Mouse (Mus musculus) stomach, embryonic 16.5 days (tissue): Measurements from ENCODE around the gene Cd70. TPM values are rescaled to one million over a fixed set of nuclear protein-coding genes. Genes with fewer than 3 reads are reported as not detected.

Experiments
- ATAC-seq: fragments of 200-750 bp; cut with Nextera tagmentation; 2 replicates; pipeline ENCODE4 v1.8.0; 2017; ENCODE audit warnings: moderate number of reproducible peaks, moderate TSS enrichment; ENCODE audit not compliant: insufficient read depth, low FRiP score
- H3K27ac ChIP-seq: fragments of 300-500 bp; sonication (generic); 2 replicates; pipeline ENCODE4 v1.5.1; 2014; ENCODE audit warnings: low read length
- H3K27me3 ChIP-seq: fragments of 300-500 bp; sonication (generic); 2 replicates; pipeline ENCODE4 v1.6.1; 2014; ENCODE audit warnings: low read length, control low read depth, mixed read lengths; ENCODE audit not compliant: control insufficient read depth, insufficient read depth
- H3K36me3 ChIP-seq: fragments of 300-500 bp; sonication (generic); 2 replicates; pipeline ENCODE4 v1.6.1; 2014; ENCODE audit warnings: low read length; ENCODE audit not compliant: control insufficient read depth, insufficient read depth
- H3K4me1 ChIP-seq: fragments of 300-500 bp; sonication (generic); 2 replicates; pipeline ENCODE4 v1.6.1; 2014; ENCODE audit warnings: low read length, control low read depth, mixed read lengths; ENCODE audit not compliant: control insufficient read depth, insufficient read depth
- H3K4me2 ChIP-seq: fragments of 300-500 bp; sonication (generic); 2 replicates; pipeline ENCODE4 v1.6.1; 2014; ENCODE audit warnings: low read depth, low read length, mixed read lengths
- H3K4me3 ChIP-seq: fragments of 300-500 bp; sonication (generic); replicated peaks from 2 replicates; pipeline ENCODE4 v1.5.1; 2014; ENCODE audit warnings: mild to moderate bottlenecking, low read length
- H3K9ac ChIP-seq: fragments of 300-500 bp; sonication (generic); 2 replicates; pipeline ENCODE4 v1.6.1; 2014; ENCODE audit warnings: low read length
- H3K9me3 ChIP-seq: fragments of 300-500 bp; sonication (generic); replicated peaks from 2 replicates; pipeline ENCODE4 v1.6.1; 2016; ENCODE audit warnings: low read length, control low read depth; ENCODE audit not compliant: control insufficient read depth
- WGBS: fragments of 180-500 bp; shearing (Covaris S2); extraction: QIAGEN DNeasy Blood & Tissue Kit; methylation state at CpG from one replicate; pipeline ENCODE4 v1.1.7; 2014; 5-methylcytosine and 5-hydroxymethylcytosine counted together
- polyA plus RNA-seq: library from polyadenylated mRNA; unstranded; fragments of >200 nt; fragmentation: Nextera tagmentation; extraction: Ambion mirVana; gene quantifications from 2 replicates; pipeline ENCODE4 v1.2.1, GENCODE M21; 2015

Gene Cd70
- polyA plus RNA-seq, 1 experiment from 2014 or later, result 0.17 TPM

DNA sequence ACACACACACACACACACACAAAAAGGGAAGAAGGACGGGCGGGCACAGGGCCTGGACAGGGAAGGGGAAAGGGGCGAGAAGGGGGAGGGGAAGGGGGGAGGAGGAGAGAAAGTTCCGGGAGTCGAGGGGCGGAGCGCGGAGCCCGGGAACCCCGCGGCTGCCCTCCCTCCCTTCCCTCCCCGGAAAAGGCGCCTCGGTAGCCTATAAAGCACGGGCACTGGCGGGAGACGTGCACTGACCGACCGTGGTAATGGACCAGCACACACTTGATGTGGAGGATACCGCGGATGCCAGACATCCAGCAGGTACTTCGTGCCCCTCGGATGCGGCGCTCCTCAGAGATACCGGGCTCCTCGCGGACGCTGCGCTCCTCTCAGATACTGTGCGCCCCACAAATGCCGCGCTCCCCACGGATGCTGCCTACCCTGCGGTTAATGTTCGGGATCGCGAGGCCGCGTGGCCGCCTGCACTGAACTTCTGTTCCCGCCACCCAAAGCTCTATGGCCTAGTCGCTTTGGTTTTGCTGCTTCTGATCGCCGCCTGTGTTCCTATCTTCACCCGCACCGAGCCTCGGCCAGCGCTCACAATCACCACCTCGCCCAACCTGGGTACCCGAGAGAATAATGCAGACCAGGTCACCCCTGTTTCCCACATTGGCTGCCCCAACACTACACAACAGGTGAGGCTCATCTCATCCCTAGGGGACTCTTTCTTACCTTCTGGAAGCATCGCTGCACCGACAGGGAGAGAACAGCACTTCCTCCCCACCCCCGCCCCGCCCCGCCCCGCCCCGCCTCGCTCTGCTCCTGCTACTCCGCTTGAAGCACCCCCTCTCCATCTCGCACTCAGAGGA, 44.2 kb downstream of the Cd70 start, which contains the start of gene Tnfsf9:
TSS of gene Tnfsf9 (plus strand) at position 145 of the 854 bp plus-strand sequence.
- H3K9me3 ChIP-seq, result no peaks in the 10 kb centered on the region
- no peaks in the 10 kb centered on the region for H3K27me3 ChIP-seq
- H3K4me1 ChIP-seq, result peaks cover 10% of the 10 kb centered on the region; the same call in 1 of the 2 replicates
- H3K4me3 ChIP-seq, result peak within 1 kb of the TSS; percentile 55
- H3K4me2 ChIP-seq, result peak within 1 kb of the TSS; percentile 59
- no peaks in the 10 kb centered on the region for H3K36me3 ChIP-seq
- H3K9ac ChIP-seq, result peak within 1 kb of the TSS; percentile 67
- WGBS, result 1% methylated on average over 52 of the region's 61 CpGs
- H3K27ac ChIP-seq, result peak within 1 kb of the TSS; percentile 22
- peak; percentile 90 for ATAC-seq

- Histone ChIP-seq H3K27ac (no peak overlapping the region), H3K27me3 (no peaks in the 10 kb centered on the region), H3K9me3 (no peaks in the 10 kb centered on the region), H3K4me2 (peak overlapping the region; percentile 59), H3K9ac (peak overlapping the region; percentile 67), H3K4me1 (peaks cover 10% of the 10 kb centered on the region; the same call in 1 of the 2 replicates), H3K36me3 (no peaks in the 10 kb centered on the region), H3K4me3 (peak overlapping the region; percentile 55)
- 44% methylated on average over 4 of the region's 4 CpGs for WGBS
- ATAC-seq, result no peak
Observed at GRCm38 (mm10) chr17:57104496-57104895, 45.1 kb downstream of the Cd70 start.

DNA sequence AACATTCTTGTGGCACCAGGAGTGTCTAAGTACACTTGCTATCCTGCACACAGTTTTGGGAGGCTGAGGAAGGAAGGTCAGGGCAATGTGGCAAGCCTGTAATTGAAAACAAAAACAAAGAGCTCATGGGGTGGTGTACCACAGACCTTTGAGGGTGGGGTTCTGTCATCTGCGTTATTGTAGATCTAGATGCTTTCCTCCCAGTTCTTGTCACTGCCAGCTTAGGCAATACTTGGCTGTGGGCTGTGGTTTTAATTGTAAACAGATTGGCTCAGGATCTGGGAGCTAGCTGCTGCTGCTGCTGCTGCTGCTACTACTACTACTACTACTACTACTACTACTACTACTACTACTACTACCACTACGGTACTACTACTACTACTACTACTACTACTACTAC, 47.3 kb downstream of the Cd70 start:
- WGBS, result 78% methylated on average over 2 of the region's 2 CpGs
- no peak overlapping the region for H3K4me2 ChIP-seq
- ATAC-seq, result no peak

DNA sequence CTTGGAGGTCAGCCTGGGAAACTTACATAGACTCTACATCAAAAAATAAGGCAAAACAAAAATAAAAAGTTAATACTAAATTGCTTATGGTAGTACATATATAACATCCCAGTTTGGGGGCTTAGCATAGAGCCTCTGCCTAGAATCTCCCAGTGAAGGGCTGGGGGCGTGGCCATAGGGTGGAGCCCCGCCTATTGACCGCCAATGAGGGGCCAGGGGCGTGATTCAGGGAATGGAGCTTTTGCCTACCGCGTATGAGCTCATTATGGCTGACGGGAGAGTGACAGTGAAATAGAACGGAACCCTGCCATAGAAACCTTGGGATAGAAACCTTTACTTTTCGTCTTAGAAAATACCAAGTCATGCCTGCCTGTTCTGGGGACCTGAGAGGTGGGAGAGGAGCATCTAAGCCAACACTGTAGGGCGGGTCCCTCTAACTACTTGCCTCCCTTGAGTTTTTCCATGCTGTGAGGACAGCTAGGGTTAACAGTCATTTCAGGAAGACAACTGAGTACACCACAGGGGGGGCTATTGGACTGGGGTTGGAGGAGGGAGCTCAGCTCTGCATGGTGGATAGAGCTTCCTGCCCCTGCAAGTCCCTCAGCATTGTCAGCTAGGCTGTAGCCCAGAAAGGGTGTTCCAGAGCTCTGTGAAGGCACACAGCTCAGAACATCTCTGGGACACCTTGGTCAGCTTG, 49.8 kb downstream of the Cd70 start:
- Histone ChIP-seq H3K4me1 (peaks cover 15% of the 10 kb centered on the region; the same call in 1 of the 2 replicates), H3K4me3 (no peak overlapping the region), H3K27me3 (no peaks in the 10 kb centered on the region), H3K36me3 (no peaks in the 10 kb centered on the region), H3K9me3 (no peaks in the 10 kb centered on the region), H3K9ac (no peak overlapping the region), H3K27ac (no peak overlapping the region), H3K4me2 (no peak overlapping the region)
- ATAC-seq, result no peak
- 11% methylated on average over 10 of the region's 10 CpGs for WGBS

More for the DNA sequence above, 47.3 kb downstream of the Cd70 start:
- no peak overlapping the region for H3K27ac ChIP-seq
- no peaks in the 10 kb centered on the region for H3K27me3 ChIP-seq
- H3K9me3 ChIP-seq, result no peaks in the 10 kb centered on the region
- peaks cover 10% of the 10 kb centered on the region; the same call in 1 of the 2 replicates for H3K4me1 ChIP-seq
- no peak overlapping the region for H3K4me3 ChIP-seq
- no peak overlapping the region for H3K9ac ChIP-seq
- no peaks in the 10 kb centered on the region for H3K36me3 ChIP-seq

DNA sequence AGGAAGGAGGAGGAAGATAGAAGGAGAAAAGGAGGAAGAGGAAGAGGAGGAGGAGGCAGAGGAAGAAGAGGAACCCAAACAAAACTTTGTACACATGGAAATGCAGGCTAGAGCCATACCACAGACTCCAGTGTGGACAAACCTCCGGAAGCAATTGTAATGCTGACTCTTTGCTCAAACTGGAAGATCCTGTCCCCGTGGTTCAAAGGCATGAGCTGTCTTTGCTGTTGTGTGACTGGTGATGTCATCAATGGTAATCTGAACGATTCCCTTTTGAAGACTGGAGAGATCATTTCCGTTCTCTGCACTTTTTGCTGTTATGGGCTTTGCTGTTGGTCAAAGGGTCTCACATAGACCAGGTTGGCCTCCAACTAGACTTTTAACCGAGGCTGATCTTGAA, 51.3 kb downstream of the Cd70 start:
- no peaks in the 10 kb centered on the region for H3K27me3 ChIP-seq
- WGBS, result 78% methylated on average over 5 of the region's 5 CpGs
- H3K9ac ChIP-seq, result no peak overlapping the region
- H3K4me1 ChIP-seq, result peaks cover 8% of the 10 kb centered on the region; the same call in 1 of the 2 replicates
- H3K36me3 ChIP-seq, result no peaks in the 10 kb centered on the region
- ATAC-seq, result no peak
- H3K4me3 ChIP-seq, result no peak overlapping the region
- no peak overlapping the region for H3K27ac ChIP-seq
- H3K9me3 ChIP-seq, result no peaks in the 10 kb centered on the region
- H3K4me2 ChIP-seq, result no peak overlapping the region

GRCm38 (mm10) chr17:57096623-57096920, 53.0 kb downstream of the Cd70 start:
- H3K4me2 ChIP-seq, result peak overlapping the region; percentile 56
- 1% methylated on average over 11 of the region's 11 CpGs for WGBS

More at GRCm38 (mm10) chr17:57096623-57096920, 53.0 kb downstream of the Cd70 start:
- no peak overlapping the region for H3K27ac ChIP-seq
- no peaks in the 10 kb centered on the region for H3K36me3 ChIP-seq
- H3K4me1 ChIP-seq, result peaks cover 8% of the 10 kb centered on the region; the same call in 1 of the 2 replicates
- no peaks in the 10 kb centered on the region for H3K27me3 ChIP-seq
- H3K9me3 ChIP-seq, result no peaks in the 10 kb centered on the region
- H3K4me3 ChIP-seq, result peak overlapping the region; percentile 28
- 0 out of 2 replicates have a peak overlapping the region, but pooled peaks have one; percentile 16 for H3K9ac ChIP-seq
- peak; percentile 80 for ATAC-seq

Other genes starting within 250 kb of the Cd70 start
- 22.4 and 25.5 TPM in 2 replicates for gene Mllt1, start 214.4 kb downstream of the Cd70 start, polyA plus RNA-seq
- 0.46 and 1.0 TPM in 2 replicates for gene Acer1, start 167.7 kb downstream of the Cd70 start, polyA plus RNA-seq
- gene Clpp, start 159.5 kb downstream of the Cd70 start, polyA plus RNA-seq, result 129 and 130 TPM in 2 replicates
- gene Alkbh7, start 152.4 kb downstream of the Cd70 start, polyA plus RNA-seq, result 31.1 and 35.7 TPM in 2 replicates
- gene Pspn, start 149.8 kb downstream of the Cd70 start, polyA plus RNA-seq, result 0.56 TPM in 1 of 2 replicates, not detected in the other
- 58.0 and 63.2 TPM in 2 replicates for gene Gtf2f1, start 138.5 kb downstream of the Cd70 start, polyA plus RNA-seq
- 0.67 and 0.90 TPM in 2 replicates for gene Gm17949, start 138.3 kb downstream of the Cd70 start, polyA plus RNA-seq
- 18.6 and 20.1 TPM in 2 replicates for gene Khsrp, start 118.3 kb downstream of the Cd70 start, polyA plus RNA-seq
- gene Slc25a41, start 108.1 kb downstream of the Cd70 start, polyA plus RNA-seq, result not detected in 2 replicates
- 62.6 and 65.5 TPM in 2 replicates for gene Crb3, start 90.7 kb downstream of the Cd70 start, polyA plus RNA-seq
- gene Slc25a23, start 89.9 kb downstream of the Cd70 start, polyA plus RNA-seq, result 6.5 and 7.4 TPM in 2 replicates
- 6.3 and 6.6 TPM in 2 replicates for gene Dennd1c, start 71.3 kb downstream of the Cd70 start, polyA plus RNA-seq
- gene Tubb4a, start 62.0 kb downstream of the Cd70 start, polyA plus RNA-seq, result 20.5 and 21.9 TPM in 2 replicates
- 9.2 and 10.4 TPM in 2 replicates for gene Tnfsf9, start 44.5 kb downstream of the Cd70 start, polyA plus RNA-seq
- 0.31 and 0.53 TPM in 2 replicates for gene Tnfsf14, start 44.4 kb upstream of the Cd70 start, polyA plus RNA-seq
- 17.0 and 19.5 TPM in 2 replicates for gene C3, start 78.4 kb upstream of the Cd70 start, polyA plus RNA-seq
- gene Gpr108, start 98.7 kb upstream of the Cd70 start, polyA plus RNA-seq, result 50.0 and 52.0 TPM in 2 replicates
- gene Trip10, start 99.7 kb upstream of the Cd70 start, polyA plus RNA-seq, result 45.4 and 46.9 TPM in 2 replicates
- 3.9 and 5.8 TPM in 2 replicates for gene Vav1, start 129.3 kb upstream of the Cd70 start, polyA plus RNA-seq
- gene Adgre1, start 208.9 kb upstream of the Cd70 start, polyA plus RNA-seq, result 8.8 and 9.7 TPM in 2 replicates